Mouse (Mus musculus) CH12.LX (cell line): ENCODE data around the gene Hist1h2be.
"Not testable (repeated sequence)": the region's sequence is repeated elsewhere in the genome, so short reads cannot be mapped to it uniquely, and the experiment has no call there.

Experiments used
- CTCF ChIP-seq, 2 experiments: IDR thresholded peaks in 1 of 2; conservative IDR thresholded peaks in 1 of 2; 2 replicates each; pipeline ENCODE4 v1.5.1; 2011 to 2012; ENCODE audit warnings: low read depth in 2 of 2, low read length in 2 of 2, improper control_type of control experiment in 1 of 2, inconsistent platforms in 1 of 2, mild to moderate bottlenecking in 1 of 2, moderate library complexity in 1 of 2
- GABPA ChIP-seq: IDR thresholded peaks from 2 replicates; pipeline ENCODE4 v1.6.1; 2012; ENCODE audit warnings: low read depth, low read length, improper control_type of control experiment, inconsistent platforms; ENCODE audit not compliant: insufficient replicate concordance
- ZC3H11A ChIP-seq: IDR thresholded peaks from 2 replicates; pipeline ENCODE4 v1.6.1; 2012; ENCODE audit warnings: low read depth, mild to moderate bottlenecking, inconsistent platforms, low read length, improper control_type of control experiment

- TF ChIP-seq ZC3H11A; GABPA; CTCF (conservative IDR thresholded peaks at IDR 0.05 in 1 of 2, IDR thresholded peaks at IDR 0.05 in 1 of 2; ENCODE audit: low read depth in 2 of 2, low read length in 2 of 2): not testable (repeated sequence)
Observed at GRCm38 (mm10) chr13:23570261-23571021, 50.5 kb downstream of the Hist1h2be start.
